23 mouse cellular contexts compared by ENCODE assay signal in the genomic region with DNA sequence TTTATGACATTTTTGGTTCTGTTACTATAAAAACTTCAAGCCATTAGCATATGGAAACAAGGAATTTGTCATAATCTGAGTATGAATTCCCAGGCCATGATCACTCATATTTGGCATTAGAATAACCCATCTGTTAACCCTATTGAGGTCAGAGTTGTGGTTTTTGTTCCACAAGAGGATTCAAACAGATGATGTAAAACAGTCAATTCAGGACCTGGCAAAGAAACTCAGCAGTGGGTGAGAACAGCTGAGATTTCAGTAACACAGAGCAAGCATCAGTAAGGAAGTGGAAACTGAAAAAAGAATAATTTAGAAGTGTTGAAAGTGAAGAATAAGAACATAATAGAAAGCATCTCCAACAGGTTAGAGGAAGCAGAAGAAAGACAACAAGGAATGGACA.
"Had no signal": no experiment of that assay in that cellular context is flagged by ENCODE, and none has a peak within 500 bp of the region (broad histone marks: within the 10 kb centered on the region; RNA-seq: fewer than 3 reads in every experiment).

No protein-coding gene starts in this region.

- H3K4me3 ChIP-seq: heart, embryonic 10.5 days; heart, embryonic 12.5 days; hindbrain, embryonic 10.5 days; hindbrain, embryonic 12.5 days; intestine, embryonic 15.5 days; left cerebral cortex, adult 2 months; limb, embryonic 13.5 days; liver, embryonic 12.5 days had no signal

- H3K9ac ChIP-seq: heart, embryonic 12.5 days; hindbrain, embryonic 12.5 days; hindbrain, embryonic 14.5 days; intestine, embryonic 15.5 days; limb, embryonic 13.5 days; liver, embryonic 12.5 days; liver, embryonic 14.5 days had no signal

- H3K27ac ChIP-seq: heart, embryonic 10.5 days; hindbrain, embryonic 10.5 days; hindbrain, embryonic 12.5 days; hindbrain, embryonic 14.5 days; intestine, embryonic 15.5 days; left cerebral cortex, adult 2 months; limb, embryonic 13.5 days; liver, embryonic 12.5 days; liver, embryonic 14.5 days had no signal

- H3K36me3 ChIP-seq: heart, embryonic 10.5 days; heart, embryonic 12.5 days; hindbrain, embryonic 10.5 days; hindbrain, embryonic 12.5 days; intestine, embryonic 15.5 days; limb, embryonic 13.5 days; liver, embryonic 12.5 days had no signal

- H3K4me1 ChIP-seq: heart, embryonic 10.5 days; heart, embryonic 12.5 days; hindbrain, embryonic 10.5 days; hindbrain, embryonic 12.5 days; intestine, embryonic 15.5 days; limb, embryonic 13.5 days; liver, embryonic 12.5 days had no signal

- H3K4me2 ChIP-seq: heart, embryonic 12.5 days; hindbrain, embryonic 12.5 days; hindbrain, embryonic 14.5 days; intestine, embryonic 15.5 days; limb, embryonic 13.5 days; liver, embryonic 12.5 days had no signal

- DNase-seq: gastrocnemius, postnatal 14 days; gastrocnemius, postnatal 36 days; heart, adult 18-20 months; heart, postnatal 10 days; heart, postnatal 4 days; kidney, adult 18-20 months; kidney, adult 8-10 months; kidney, postnatal 10 days; kidney, postnatal 25 days; kidney, postnatal 4 days had no signal

- H3K9me3 ChIP-seq: heart, embryonic 10.5 days; heart, embryonic 12.5 days; hindbrain, embryonic 10.5 days; hindbrain, embryonic 12.5 days; intestine, embryonic 15.5 days; limb, embryonic 13.5 days; liver, embryonic 12.5 days had no signal

- ATAC-seq: hindbrain, embryonic 16.5 days; inflammation-experienced regulatory T-cells, adult 6 months; intestine, embryonic 15.5 days; intestine, postnatal 0 days; liver, embryonic 12.5 days had no signal

- H3K27me3 ChIP-seq: heart, embryonic 12.5 days; hindbrain, embryonic 12.5 days; intestine, embryonic 15.5 days; limb, embryonic 13.5 days; liver, embryonic 12.5 days had no signal
